Mouse (Mus musculus) embryonic facial prominence, embryonic 15.5 days (tissue): Measurements from ENCODE around the gene Nup210. TPM values are rescaled to one million over a fixed set of nuclear protein-coding genes. Genes with fewer than 3 reads are reported as not detected.
A peak's percentile ranks its signal among the peaks of the same experiment; 100 is the strongest.

Experiments used
- ATAC-seq: fragments of 200-750 bp; cut with Nextera tagmentation; 2 replicates; pipeline ENCODE4 v1.8.0; 2017; ENCODE audit warnings: low read depth, moderate TSS enrichment; ENCODE audit not compliant: insufficient number of reproducible peaks, low FRiP score, low TSS enrichment
- H3K27ac ChIP-seq: fragments of 300-500 bp; sonication (generic); replicated peaks from 2 replicates; pipeline ENCODE4 v1.5.1; 2015; ENCODE audit warnings: mild to moderate bottlenecking, inconsistent platforms
- H3K27me3 ChIP-seq: fragments of 300-500 bp; sonication (generic); 2 replicates; pipeline ENCODE4 v1.6.1; 2015; ENCODE audit warnings: inconsistent platforms
- H3K36me3 ChIP-seq: fragments of 300-500 bp; sonication (generic); 2 replicates; pipeline ENCODE4 v1.6.1; 2015; ENCODE audit warnings: mild to moderate bottlenecking, inconsistent platforms
- H3K4me1 ChIP-seq: fragments of 300-500 bp; sonication (generic); 2 replicates; pipeline ENCODE4 v1.6.1; 2015; ENCODE audit warnings: inconsistent platforms
- H3K4me2 ChIP-seq: fragments of 300-500 bp; sonication (generic); replicated peaks from 2 replicates; pipeline ENCODE4 v1.6.1; 2015; ENCODE audit warnings: mild to moderate bottlenecking, inconsistent platforms
- H3K4me3 ChIP-seq: fragments of 300-500 bp; sonication (generic); replicated peaks from 2 replicates; pipeline ENCODE4 v1.5.1; 2015; ENCODE audit warnings: mild to moderate bottlenecking, inconsistent platforms
- H3K9ac ChIP-seq: fragments of 300-500 bp; sonication (generic); 2 replicates; pipeline ENCODE4 v1.6.1; 2015; ENCODE audit warnings: inconsistent platforms
- H3K9me3 ChIP-seq: fragments of 300-500 bp; sonication (generic); replicated peaks from 2 replicates; pipeline ENCODE4 v1.6.1; 2016; ENCODE audit warnings: inconsistent platforms
- WGBS: fragments of 180-500 bp; shearing (Covaris S2); methylation state at CpG from one replicate; pipeline ENCODE4 v1.1.7; 2015; 5-methylcytosine and 5-hydroxymethylcytosine counted together
- polyA plus RNA-seq: library from polyadenylated mRNA; unstranded; fragments of >200 nt; fragmentation: Nextera tagmentation; extraction: Ambion mirVana; gene quantifications from 2 replicates; pipeline ENCODE4 v1.2.1, GENCODE M21; 2015

The Nup210 gene
- polyA plus RNA-seq: 9.2 and 9.9 TPM in 2 replicates

GRCm38 (mm10) chr6:91116244-91117145 lies at the start of gene Nup210:
Nup210 (minus strand) TSS chr6:91116829.
- peak; percentile 93 for ATAC-seq
- H3K9me3 ChIP-seq: no peaks in the 10 kb centered on the region
- H3K4me1 ChIP-seq: peaks cover 18% of the 10 kb centered on the region
- 0 out of 2 replicates have a peak within 1 kb of the TSS, but pooled peaks have one; percentile 17 for H3K27ac ChIP-seq
- H3K4me3 ChIP-seq: peak within 1 kb of the TSS; percentile 63
- H3K9ac ChIP-seq: peak within 1 kb of the TSS; percentile 28
- WGBS: under 1% methylated on average over 87 of the region's 93 CpGs
- peaks cover 11% of the 10 kb centered on the region for H3K27me3 ChIP-seq
- H3K4me2 ChIP-seq: peak within 1 kb of the TSS; percentile 100
- no peaks in the 10 kb centered on the region for H3K36me3 ChIP-seq

GRCm38 (mm10) chr6:91165210-91165609 lies 48.6 kb upstream of the Nup210 start:
- no peak for ATAC-seq
- 37% methylated on average over 3 of the region's 3 CpGs for WGBS
- peaks cover 31% of the 10 kb centered on the region for H3K4me1 ChIP-seq

GRCm38 (mm10) chr6:91164584-91164983 lies 48.0 kb upstream of the Nup210 start:
- ATAC-seq: no peak
- Histone ChIP-seq H3K9me3 (no peaks in the 10 kb centered on the region), H3K9ac (no peak overlapping the region), H3K4me2 (no peak overlapping the region), H3K27ac (no peak overlapping the region), H3K27me3 (no peaks in the 10 kb centered on the region), H3K4me3 (no peak overlapping the region), H3K4me1 (peaks cover 35% of the 10 kb centered on the region), H3K36me3 (peaks cover 12% of the 10 kb centered on the region; the same call in 1 of the 2 replicates)
- WGBS: 64% methylated on average over 2 of the region's 2 CpGs

More at GRCm38 (mm10) chr6:91165210-91165609, 48.6 kb upstream of the Nup210 start:
- Histone ChIP-seq H3K36me3 (peaks cover 12% of the 10 kb centered on the region; the same call in 1 of the 2 replicates), H3K9ac (no peak overlapping the region), H3K27ac (no peak overlapping the region), H3K27me3 (no peaks in the 10 kb centered on the region), H3K4me3 (no peak overlapping the region), H3K9me3 (no peaks in the 10 kb centered on the region), H3K4me2 (no peak overlapping the region)

GRCm38 (mm10) chr6:91163195-91163911 lies 46.7 kb upstream of the Nup210 start:
- Histone ChIP-seq H3K9me3 (no peaks in the 10 kb centered on the region), H3K4me1 (peaks cover 44% of the 10 kb centered on the region), H3K4me3 (no peak overlapping the region), H3K27me3 (no peaks in the 10 kb centered on the region), H3K27ac (no peak overlapping the region), H3K9ac (no peak overlapping the region), H3K4me2 (no peak overlapping the region), H3K36me3 (peaks cover 11% of the 10 kb centered on the region; the same call in 1 of the 2 replicates)
- ATAC-seq: no peak
- WGBS: 85% methylated on average over 5 of the region's 5 CpGs

GRCm38 (mm10) chr6:91162314-91162713 lies 45.7 kb upstream of the Nup210 start:
- ATAC-seq: no peak
- H3K9me3 ChIP-seq: no peaks in the 10 kb centered on the region
- H3K9ac ChIP-seq: no peak overlapping the region
- no peak overlapping the region for H3K27ac ChIP-seq
- no peak overlapping the region for H3K4me2 ChIP-seq
- no peaks in the 10 kb centered on the region for H3K27me3 ChIP-seq
- no peak overlapping the region for H3K4me3 ChIP-seq
- peaks cover 55% of the 10 kb centered on the region for H3K4me1 ChIP-seq
- WGBS: 63% methylated on average over 5 of the region's 5 CpGs
- peaks cover 11% of the 10 kb centered on the region; the same call in 1 of the 2 replicates for H3K36me3 ChIP-seq

- H3K27ac ChIP-seq: no peak overlapping the region
- H3K9me3 ChIP-seq: no peaks in the 10 kb centered on the region
- peaks cover 7% of the 10 kb centered on the region; the same call in 1 of the 2 replicates for H3K36me3 ChIP-seq
- H3K9ac ChIP-seq: no peak overlapping the region
- H3K4me1 ChIP-seq: peaks cover 61% of the 10 kb centered on the region
- H3K4me3 ChIP-seq: no peak overlapping the region
- no peak overlapping the region for H3K4me2 ChIP-seq
- no peak for ATAC-seq
- H3K27me3 ChIP-seq: no peaks in the 10 kb centered on the region
- WGBS: 61% methylated on average over 6 of the region's 6 CpGs
These were observed 45.0 kb upstream of the Nup210 start for GRCm38 (mm10) chr6:91161506-91162235.

GRCm38 (mm10) chr6:91160976-91161375 lies 44.3 kb upstream of the Nup210 start:
- Histone ChIP-seq H3K4me2 (no peak overlapping the region), H3K36me3 (0 out of 2 replicates have a peak, but pooled peaks cover 4% of the 10 kb centered on the region), H3K4me1 (peaks cover 68% of the 10 kb centered on the region), H3K27me3 (no peaks in the 10 kb centered on the region), H3K9me3 (no peaks in the 10 kb centered on the region), H3K4me3 (no peak overlapping the region), H3K27ac (peak overlapping the region; percentile 66; the same call in 1 of the 2 replicates), H3K9ac (no peak overlapping the region)
- 81% methylated on average over 2 of the region's 2 CpGs for WGBS
- ATAC-seq: no peak

GRCm38 (mm10) chr6:91160399-91160798 lies 43.8 kb upstream of the Nup210 start:
- H3K9ac ChIP-seq: no peak overlapping the region
- ATAC-seq: no peak
- 39% methylated on average over 3 of the region's 3 CpGs for WGBS
- peaks cover 72% of the 10 kb centered on the region for H3K4me1 ChIP-seq
- H3K36me3 ChIP-seq: 0 out of 2 replicates have a peak, but pooled peaks cover 4% of the 10 kb centered on the region
- peak overlapping the region; percentile 66 for H3K27ac ChIP-seq
- H3K4me2 ChIP-seq: no peak overlapping the region
- H3K4me3 ChIP-seq: no peak overlapping the region
- H3K27me3 ChIP-seq: no peaks in the 10 kb centered on the region
- H3K9me3 ChIP-seq: no peaks in the 10 kb centered on the region

GRCm38 (mm10) chr6:91159047-91159446 lies 42.4 kb upstream of the Nup210 start:
- H3K36me3 ChIP-seq: 0 out of 2 replicates have a peak, but pooled peaks cover 4% of the 10 kb centered on the region
- no peak overlapping the region; the same call in 1 of the 2 replicates for H3K27ac ChIP-seq
- no peaks in the 10 kb centered on the region for H3K27me3 ChIP-seq
- H3K9ac ChIP-seq: no peak overlapping the region
- 79% methylated on average over 9 of the region's 9 CpGs for WGBS
- peaks cover 66% of the 10 kb centered on the region for H3K4me1 ChIP-seq
- H3K9me3 ChIP-seq: no peaks in the 10 kb centered on the region
- no peak overlapping the region for H3K4me3 ChIP-seq
- H3K4me2 ChIP-seq: no peak overlapping the region
- no peak for ATAC-seq

- H3K27ac ChIP-seq: peak overlapping the region; percentile 83
- peaks cover 75% of the 10 kb centered on the region for H3K4me1 ChIP-seq
- ATAC-seq: no peak
- H3K9ac ChIP-seq: peak overlapping the region; percentile 54
- 22% methylated on average over 6 of the region's 6 CpGs for WGBS
- H3K4me3 ChIP-seq: peak overlapping the region; percentile 66
- H3K27me3 ChIP-seq: no peaks in the 10 kb centered on the region
- 0 out of 2 replicates have a peak, but pooled peaks cover 4% of the 10 kb centered on the region for H3K36me3 ChIP-seq
- peak overlapping the region; percentile 84 for H3K4me2 ChIP-seq
- no peaks in the 10 kb centered on the region for H3K9me3 ChIP-seq
These were observed 40.6 kb upstream of the Nup210 start for GRCm38 (mm10) chr6:91157237-91157570.
